Mouse (Mus musculus) heart, postnatal 0 days (tissue): ENCODE data around the gene Rbp1.

ENCODE experiments used
- CTCF ChIP-seq: IDR thresholded peaks from 2 replicates; pipeline ENCODE4 v1.5.1; 2016; ENCODE audit warnings: antibody characterized with exemption, control low read depth, low read depth
- EP300 ChIP-seq: IDR thresholded peaks from 2 replicates; pipeline ENCODE4 v1.6.1; 2016; ENCODE audit warnings: antibody characterized with exemption, low read depth

DNA sequence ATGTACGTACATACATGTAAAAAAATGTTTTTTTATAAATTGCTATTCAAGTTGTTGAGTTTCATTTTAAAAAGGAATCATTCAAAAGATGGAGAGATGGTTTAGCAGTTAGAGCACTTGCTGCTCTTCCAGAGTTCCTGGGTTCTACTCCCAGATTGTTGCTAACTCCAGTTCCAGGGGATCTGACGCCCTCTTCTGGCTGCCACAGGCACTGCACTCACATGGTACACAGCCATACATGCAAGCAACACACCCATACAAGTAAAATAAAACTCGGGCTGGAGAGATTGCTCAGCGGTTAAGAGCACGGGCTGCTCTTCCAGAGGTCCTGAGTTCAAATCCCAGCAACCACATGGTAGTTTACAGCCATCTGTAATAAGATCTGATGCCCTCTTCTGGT, 49.4 kb upstream of the Rbp1 start:
- no peak for TF ChIP-seq CTCF
- TF ChIP-seq EP300, result no peak
